Mouse (Mus musculus) heart, embryonic 14.5 days (tissue): ENCODE data around the gene Ccr7. TPM values are rescaled to one million over a fixed set of nuclear protein-coding genes. Genes with fewer than 3 reads are reported as not detected.

Source experiments
- ATAC-seq: fragments of 200-750 bp; cut with Nextera tagmentation; 2 replicates; pipeline ENCODE4 v1.8.0; 2017; ENCODE audit warnings: low read depth, moderate TSS enrichment; ENCODE audit not compliant: insufficient number of reproducible peaks, insufficient read depth, low FRiP score
- H3K27ac ChIP-seq, 2 experiments: fragments of 200-500 bp in 1 of 2; fragments of 300-500 bp in 1 of 2; sonication (generic) in 1 of 2; replicated peaks in 1 of 2; 2 replicates each; pipeline ENCODE4 v1.5.1; 2012 to 2014; ENCODE audit warnings: low read depth in 2 of 2, low read length in 2 of 2, control low read depth in 1 of 2, mild to moderate bottlenecking in 1 of 2, mixed read lengths in 1 of 2; ENCODE audit not compliant: control insufficient read depth in 1 of 2, insufficient read depth in 1 of 2
- H3K27me3 ChIP-seq: fragments of 300-500 bp; sonication (generic); 2 replicates; pipeline ENCODE4 v1.6.1; 2014; ENCODE audit warnings: mild to moderate bottlenecking, low read length, control low read depth; ENCODE audit not compliant: control insufficient read depth, insufficient read depth
- H3K36me3 ChIP-seq: fragments of 300-500 bp; sonication (generic); 2 replicates; pipeline ENCODE4 v1.6.1; 2014; ENCODE audit warnings: mild to moderate bottlenecking, control low read depth, low read length, mixed read lengths; ENCODE audit not compliant: control insufficient read depth, insufficient read depth
- H3K4me1 ChIP-seq, 2 experiments: fragments of 200-500 bp in 1 of 2; fragments of 300-500 bp in 1 of 2; sonication (generic) in 1 of 2; 2 replicates each; pipeline ENCODE4 v1.6.1; 2012 to 2014; ENCODE audit warnings: low read length in 2 of 2, control low read depth in 1 of 2, mixed read lengths in 1 of 2; ENCODE audit not compliant: control insufficient read depth in 2 of 2, insufficient read depth in 2 of 2
- H3K4me2 ChIP-seq: fragments of 300-500 bp; sonication (generic); 2 replicates; pipeline ENCODE4 v1.6.1; 2014; ENCODE audit warnings: mild to moderate bottlenecking, low read length
- H3K4me3 ChIP-seq, 2 experiments: fragments of 200-500 bp in 1 of 2; fragments of 300-500 bp in 1 of 2; sonication (generic) in 1 of 2; 2 replicates each; pipeline ENCODE4 v1.5.1; 2012 to 2014; ENCODE audit warnings: low read length in 2 of 2, mild to moderate bottlenecking in 2 of 2, control low read depth in 1 of 2, low read depth in 1 of 2, moderate library complexity in 1 of 2; ENCODE audit not compliant: control insufficient read depth in 1 of 2, insufficient read depth in 1 of 2
- H3K9ac ChIP-seq: fragments of 300-500 bp; sonication (generic); 2 replicates; pipeline ENCODE4 v1.6.1; 2014; ENCODE audit warnings: mild to moderate bottlenecking, low read length
- H3K9me3 ChIP-seq: fragments of 300-500 bp; sonication (generic); 2 replicates; pipeline ENCODE4 v1.6.1; 2016; ENCODE audit warnings: low read length, control low read depth; ENCODE audit not compliant: control insufficient read depth
- WGBS: fragments of 180-500 bp; shearing (Covaris S2); extraction: QIAGEN DNeasy Blood & Tissue Kit; methylation state at CpG from one replicate; pipeline ENCODE4 v1.1.7; 2014; 5-methylcytosine and 5-hydroxymethylcytosine counted together
- polyA plus RNA-seq: library from polyadenylated mRNA; unstranded; fragments of >200 nt; fragmentation: Nextera tagmentation; extraction: Ambion mirVana; gene quantifications from 2 replicates; pipeline ENCODE4 v1.2.1, GENCODE M21; 2014

Gene Ccr7
- polyA plus RNA-seq, 1 experiment from 2014 or later = 0.16 TPM

DNA sequence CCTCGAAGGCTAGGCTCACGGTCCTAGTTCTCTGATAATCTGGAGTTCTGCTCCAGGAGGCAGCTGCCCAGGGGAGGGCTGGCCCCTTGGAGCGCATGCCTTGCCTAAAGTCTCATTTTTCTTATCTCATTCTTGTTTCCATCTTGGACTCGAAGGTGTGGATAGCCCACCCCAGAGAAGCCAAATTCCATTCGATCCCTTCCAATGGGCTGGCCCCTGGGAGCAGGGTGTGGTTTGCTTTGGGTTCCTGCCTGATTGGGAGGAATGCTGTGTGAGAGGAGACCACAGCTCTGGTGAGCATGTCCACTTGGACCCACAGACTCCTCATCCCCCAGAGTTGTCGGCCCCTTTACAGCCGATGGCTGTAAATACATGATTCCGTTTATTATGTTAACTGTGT, 53.2 kb downstream of the Ccr7 start:
- H3K4me2 ChIP-seq = no peak overlapping the region
- H3K27me3 ChIP-seq = no peaks in the 10 kb centered on the region
- no peaks in the 10 kb centered on the region for H3K36me3 ChIP-seq
- H3K4me1 ChIP-seq = peaks cover 9% of the 10 kb centered on the region in 2 experiments; a peak in 2 of 4 replicates
- H3K9ac ChIP-seq = no peak overlapping the region
- 34% methylated on average over 8 of the region's 8 CpGs for WGBS
- ATAC-seq = no peak
- H3K27ac ChIP-seq = no peak overlapping the region
- H3K9me3 ChIP-seq = no peaks in the 10 kb centered on the region
- H3K4me3 ChIP-seq = no peak overlapping the region

DNA sequence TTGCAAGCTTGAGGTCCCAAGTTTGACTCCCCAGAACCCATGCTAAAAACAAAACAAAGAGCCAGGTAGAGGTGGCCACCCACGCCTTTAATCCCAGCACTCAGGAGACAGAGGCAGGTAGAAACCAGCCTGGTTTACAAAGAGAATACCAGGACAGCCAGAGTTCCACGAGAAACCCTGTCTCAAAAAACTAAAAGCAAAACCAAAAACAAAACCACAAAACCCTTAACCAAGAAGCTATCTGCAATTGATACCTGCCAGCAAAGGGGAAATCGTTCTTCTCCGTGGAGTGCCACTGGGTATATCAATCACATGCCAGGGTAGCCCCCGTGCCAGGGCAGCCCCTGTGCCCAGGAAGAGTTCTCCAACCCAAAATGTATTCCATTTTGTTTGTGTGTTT, 54.7 kb downstream of the Ccr7 start:
- Histone ChIP-seq H3K36me3 (no peaks in the 10 kb centered on the region), H3K9me3 (no peaks in the 10 kb centered on the region), H3K27me3 (no peaks in the 10 kb centered on the region), H3K4me3 (no peak overlapping the region), H3K9ac (no peak overlapping the region), H3K27ac (no peak overlapping the region), H3K4me1 (peaks cover 5 to 9% of the 10 kb centered on the region in 2 experiments; a peak in 2 of 4 replicates), H3K4me2 (no peak overlapping the region)
- WGBS = 83% methylated on average over 5 of the region's 5 CpGs
- no peak for ATAC-seq

DNA sequence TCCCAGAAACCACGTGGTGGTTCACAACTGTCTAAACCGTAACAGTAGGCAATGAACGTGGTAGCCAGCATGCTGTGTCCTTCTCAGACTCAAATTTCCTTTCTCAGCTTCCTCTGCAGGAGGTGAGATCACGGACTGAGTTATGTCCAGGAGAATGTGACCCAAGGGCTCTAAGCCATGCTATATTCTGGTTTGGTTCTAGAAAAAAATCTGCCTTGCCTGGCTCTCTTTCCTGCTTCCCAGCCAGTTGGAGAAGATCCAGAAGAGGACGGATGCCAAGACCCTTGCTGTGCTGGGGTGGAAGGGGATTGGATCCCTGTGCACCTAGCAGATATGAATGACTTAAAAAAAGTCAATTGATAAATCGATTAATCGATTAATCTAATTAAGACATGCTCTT, 55.4 kb downstream of the Ccr7 start:
- no peak for ATAC-seq
- Histone ChIP-seq H3K36me3 (no peaks in the 10 kb centered on the region), H3K4me1 (peaks cover 5 to 9% of the 10 kb centered on the region in 2 experiments; a peak in 2 of 4 replicates), H3K4me3 (no peak overlapping the region), H3K9me3 (no peaks in the 10 kb centered on the region), H3K9ac (no peak overlapping the region), H3K4me2 (no peak overlapping the region), H3K27ac (no peak overlapping the region), H3K27me3 (no peaks in the 10 kb centered on the region)
- 68% methylated on average over 7 of the region's 7 CpGs for WGBS

DNA sequence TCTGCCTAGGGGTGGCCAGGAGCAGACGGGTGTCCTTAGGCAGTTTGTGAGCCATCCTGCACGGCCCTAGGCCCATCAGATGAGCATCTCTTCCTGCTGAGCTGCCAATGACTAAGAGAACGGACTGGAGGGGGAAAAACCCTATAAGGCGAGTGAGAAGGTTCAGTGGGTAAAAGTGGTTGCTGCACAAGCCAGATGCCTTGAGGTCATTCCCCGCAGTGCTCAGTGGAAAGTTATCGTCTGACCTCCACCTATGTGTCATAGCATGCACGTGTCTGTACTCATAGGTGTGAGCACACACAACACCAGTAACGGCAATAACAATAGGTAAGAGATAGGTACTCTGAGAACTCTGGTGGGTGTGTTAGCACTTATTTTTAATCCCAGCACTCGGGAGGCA, 56.0 kb downstream of the Ccr7 start:
- Histone ChIP-seq H3K9ac (no peak overlapping the region), H3K4me2 (no peak overlapping the region), H3K4me1 (peaks cover 5 to 9% of the 10 kb centered on the region in 2 experiments; a peak in 2 of 4 replicates), H3K9me3 (no peaks in the 10 kb centered on the region), H3K36me3 (no peaks in the 10 kb centered on the region), H3K27ac (no peak overlapping the region), H3K27me3 (no peaks in the 10 kb centered on the region), H3K4me3 (no peak overlapping the region)
- no peak for ATAC-seq
- WGBS = 81% methylated on average over 9 of the region's 9 CpGs

DNA sequence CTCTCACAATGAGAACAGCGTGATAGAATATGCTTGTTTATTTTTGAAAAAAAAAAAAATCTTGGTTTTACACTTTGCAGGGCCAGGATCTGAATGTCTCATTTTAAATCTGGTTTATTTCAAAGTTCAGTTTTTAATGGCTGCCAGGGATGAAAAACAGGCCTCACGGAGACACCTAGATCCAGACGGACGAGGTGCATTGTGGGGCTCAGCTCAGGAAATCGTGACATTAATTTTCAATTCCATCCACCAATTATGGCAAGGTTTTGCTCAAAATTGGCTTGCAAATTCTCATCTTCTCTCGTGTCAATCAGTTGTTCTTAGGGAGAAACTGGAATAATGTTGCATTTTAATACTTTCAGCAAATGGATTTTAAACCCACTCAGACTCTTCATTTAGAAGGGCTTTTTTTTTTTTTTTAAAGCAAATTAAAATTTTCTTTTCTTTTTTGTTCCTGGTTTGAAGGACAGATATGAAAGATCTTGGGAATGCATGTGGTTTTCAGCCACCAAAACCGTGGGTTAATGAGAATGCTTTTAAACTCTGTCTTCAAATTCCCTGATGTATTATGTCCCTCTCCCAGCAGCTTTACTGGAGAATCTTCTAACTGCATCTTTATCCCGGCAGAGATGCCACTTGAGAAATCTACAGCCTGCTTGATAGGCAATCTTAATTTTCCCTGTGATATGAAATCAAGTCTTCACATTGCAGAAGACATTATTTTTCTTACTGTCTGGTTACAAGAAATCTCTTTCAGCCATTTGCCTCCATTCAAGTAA, 57.7 kb downstream of the Ccr7 start:
- Histone ChIP-seq H3K9me3 (no peaks in the 10 kb centered on the region), H3K4me2 (no peak overlapping the region), H3K27me3 (no peaks in the 10 kb centered on the region), H3K4me3 (no peak overlapping the region), H3K27ac (no peak overlapping the region), H3K9ac (no peak overlapping the region), H3K36me3 (no peaks in the 10 kb centered on the region), H3K4me1 (peaks cover 5 to 9% of the 10 kb centered on the region in 2 experiments; a peak in 2 of 4 replicates)
- ATAC-seq = no peak
- WGBS = 80% methylated on average over 8 of the region's 8 CpGs

DNA sequence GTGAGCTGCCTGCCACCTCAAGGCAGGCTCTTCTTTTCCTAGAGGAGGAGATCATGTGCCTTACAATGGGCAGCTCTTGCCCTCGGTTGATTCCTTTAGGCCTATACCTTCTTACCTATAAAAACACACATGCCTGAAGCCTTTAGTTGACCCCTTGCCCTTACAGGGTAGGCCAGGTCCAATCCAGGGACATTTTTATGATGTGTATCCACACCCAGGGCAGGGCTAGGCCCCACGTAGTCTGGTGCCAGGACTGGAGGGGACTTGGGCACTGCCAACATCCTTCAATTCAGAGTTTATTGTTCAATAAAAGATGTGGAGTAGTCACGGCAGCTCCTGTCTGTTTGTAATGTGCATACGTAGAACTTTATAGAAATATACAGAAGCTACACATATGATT, 58.5 kb downstream of the Ccr7 start:
- no peak overlapping the region for H3K27ac ChIP-seq
- peaks cover 4 to 5% of the 10 kb centered on the region in 2 experiments; a peak in 2 of 4 replicates for H3K4me1 ChIP-seq
- H3K36me3 ChIP-seq = no peaks in the 10 kb centered on the region
- no peak overlapping the region for H3K9ac ChIP-seq
- H3K9me3 ChIP-seq = no peaks in the 10 kb centered on the region
- no peak overlapping the region for H3K4me2 ChIP-seq
- no peaks in the 10 kb centered on the region for H3K27me3 ChIP-seq
- no peak overlapping the region for H3K4me3 ChIP-seq
- ATAC-seq = no peak
- 91% methylated on average over 4 of the region's 4 CpGs for WGBS

DNA sequence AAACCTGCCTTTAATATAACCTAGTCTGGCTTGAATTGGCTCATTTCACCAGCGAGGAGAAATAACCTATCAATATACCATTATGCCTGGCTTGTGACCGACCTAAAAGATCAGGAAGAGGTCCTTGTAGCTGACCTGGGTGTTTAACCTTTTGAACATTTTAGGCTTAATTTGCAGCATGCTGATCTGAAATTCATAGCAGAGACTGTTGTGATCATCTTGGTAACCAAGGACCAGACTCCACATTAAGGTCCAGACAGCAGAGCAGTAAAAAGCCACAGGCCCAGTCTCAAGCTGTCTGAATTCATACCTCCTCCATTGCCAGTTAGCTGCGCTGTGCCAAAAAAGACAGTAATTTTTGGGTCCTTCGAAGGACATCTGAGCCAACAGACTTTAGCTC, 59.1 kb downstream of the Ccr7 start:
- Histone ChIP-seq H3K9ac (no peak overlapping the region), H3K4me1 (peaks cover 4 to 5% of the 10 kb centered on the region in 2 experiments; a peak in 2 of 4 replicates), H3K9me3 (no peaks in the 10 kb centered on the region), H3K27ac (no peak overlapping the region), H3K27me3 (no peaks in the 10 kb centered on the region), H3K36me3 (no peaks in the 10 kb centered on the region), H3K4me2 (no peak overlapping the region), H3K4me3 (no peak overlapping the region)
- 82% methylated on average over 4 of the region's 4 CpGs for WGBS
- ATAC-seq = no peak
